Mouse (Mus musculus) layer of hippocampus, postnatal 14 days (tissue): ENCODE data around the gene Dbf4. TPM values are rescaled to one million over a fixed set of nuclear protein-coding genes. Genes with fewer than 3 reads are reported as not detected.
A peak's percentile ranks its signal among the peaks of the same experiment; 100 is the strongest.

Experiments used
- DNase-seq, 2 experiments: peaks; one replicate each; pipeline ENCODE4 v3.0.0; 2021 to 2022; ENCODE audit warnings: low spot score in 2 of 2, mixed read lengths in 1 of 2
- long read RNA-seq, 2 experiments: library from polyadenylated mRNA; stranded (forward); transcript quantifications; one replicate each; pipeline ENCODE4 v2.0.0; 2021
- total RNA-seq, 2 experiments: library from RNA; stranded (reverse); gene quantifications; 2 replicates each; pipeline ENCODE4 v1.2.3; 2021

Gene Dbf4
- 1 to 10 TPM; 2.9 to 4.1 TPM for total RNA-seq
- long read RNA-seq, experiment 1, partial matches to known transcripts, result 0 of 2 reads
- long read RNA-seq, experiment 1, other reads (novel, unspliced or antisense), result 1 of 2 reads
- long read RNA-seq, experiment 2, partial matches to known transcripts, result 0 of 3 reads
- long read RNA-seq, experiment 2, other reads (novel, unspliced or antisense), result 1 of 3 reads

DNA sequence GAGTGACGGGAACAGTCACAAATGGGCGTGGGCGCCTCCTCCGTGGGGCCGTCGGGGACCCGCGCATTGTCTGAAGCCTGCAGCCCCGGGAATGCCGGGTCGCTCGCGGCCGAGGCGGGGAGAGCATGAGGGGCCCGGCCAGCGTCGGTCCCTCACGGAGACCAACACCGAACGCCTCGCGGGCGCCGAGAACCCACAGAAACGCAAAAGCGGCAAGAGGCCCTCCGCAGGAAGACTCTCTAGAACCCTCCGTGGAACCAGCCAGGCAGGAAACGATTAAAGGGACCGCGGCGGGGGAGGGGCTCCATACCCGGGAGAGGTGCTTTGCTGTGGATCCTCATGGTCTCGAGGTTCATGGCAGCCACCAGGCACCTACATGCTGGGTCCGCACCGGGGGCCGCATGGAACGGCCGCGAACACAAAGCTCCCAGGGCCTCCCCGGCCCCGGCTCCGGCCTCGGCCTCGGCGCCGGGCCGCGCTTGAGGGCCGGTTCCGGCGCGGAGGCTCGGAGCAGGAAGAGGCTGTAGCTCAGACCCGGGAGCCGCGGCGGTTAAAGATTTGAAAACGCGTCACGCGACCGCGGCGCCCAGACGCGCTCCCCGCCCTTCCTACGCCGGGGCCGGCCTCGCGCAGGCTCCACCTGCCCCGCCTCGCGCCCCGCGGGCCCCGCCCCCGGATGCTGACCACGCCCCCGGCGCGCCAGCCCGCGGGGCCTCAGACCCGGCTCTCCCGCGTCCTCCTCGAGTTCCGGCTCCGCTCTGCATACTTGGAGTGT lies at the start of gene Dbf4, which contains the start of gene Slc25a40:
Dbf4 (minus strand) TSS at position 560 of the 775 bp plus-strand sequence.
Slc25a40 (plus strand) TSS at position 694 of the 775 bp plus-strand sequence.
- peak; percentile 84 to 90 for DNase-seq

- DNase-seq, result no peak
Measured at GRCm38 (mm10) chr5:8456561-8456960, 34.0 kb upstream of the Dbf4 start.

DNA sequence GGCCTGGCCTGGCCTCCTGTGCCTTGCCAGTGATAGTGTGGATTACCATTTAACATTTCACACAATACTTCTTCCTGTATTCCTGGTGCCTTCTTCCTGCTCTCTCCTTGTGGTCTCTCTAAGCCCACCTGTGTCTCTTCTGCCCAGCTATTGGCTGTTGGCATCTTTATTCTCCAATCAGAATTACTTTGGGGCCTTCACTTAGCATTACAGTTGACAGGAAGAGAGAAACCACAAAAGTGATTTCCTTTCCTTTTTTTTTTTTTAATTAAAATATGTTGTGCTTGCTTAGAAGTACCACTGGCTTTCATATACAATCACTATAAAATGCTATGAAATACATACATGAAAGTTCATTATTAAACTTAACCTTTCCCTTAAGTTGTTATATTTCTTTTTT lies 33.0 kb upstream of the Dbf4 start:
- no peak for DNase-seq

- DNase-seq, result no peak
Measured at GRCm38 (mm10) chr5:8439095-8439494, 16.6 kb upstream of the Dbf4 start.

DNA sequence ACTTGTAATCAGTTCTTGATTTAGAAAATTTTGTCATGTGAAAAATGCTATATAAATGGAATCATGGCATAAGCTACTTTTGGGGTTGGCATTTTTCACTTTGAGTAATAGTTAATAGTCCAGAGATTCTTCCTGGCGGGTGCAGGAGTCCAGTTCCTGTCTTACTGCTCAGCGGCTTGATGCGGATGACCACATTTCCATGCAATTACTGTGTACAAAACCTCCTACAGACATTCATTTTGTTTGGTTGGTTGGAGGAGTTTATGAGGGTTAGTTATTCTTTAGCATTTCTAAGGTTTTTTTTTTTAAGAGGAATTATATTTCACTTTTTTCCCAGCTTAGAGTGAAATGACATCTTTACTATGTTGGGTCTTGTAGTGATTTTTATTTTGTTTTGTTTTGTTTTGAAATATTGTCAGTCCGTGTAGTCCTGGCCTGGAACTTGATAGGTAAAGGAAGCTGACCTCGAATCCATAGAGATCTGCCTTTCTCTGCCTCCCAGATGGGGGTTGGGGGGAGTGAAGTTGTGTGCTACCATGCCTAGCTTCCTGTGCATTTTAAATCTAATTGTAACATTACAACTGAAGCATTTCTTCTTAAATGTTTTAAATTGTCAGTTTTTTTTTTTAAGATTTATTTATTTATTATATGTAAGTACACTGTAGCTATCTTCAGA lies 15.1 kb upstream of the Dbf4 start:
- DNase-seq, result no peak

GRCm38 (mm10) chr5:8425899-8426298 lies 3.4 kb upstream of the Dbf4 start:
- no peak for DNase-seq

- DNase-seq, result no peak
Measured at GRCm38 (mm10) chr5:8424116-8424515, 1.6 kb upstream of the Dbf4 start.

DNA sequence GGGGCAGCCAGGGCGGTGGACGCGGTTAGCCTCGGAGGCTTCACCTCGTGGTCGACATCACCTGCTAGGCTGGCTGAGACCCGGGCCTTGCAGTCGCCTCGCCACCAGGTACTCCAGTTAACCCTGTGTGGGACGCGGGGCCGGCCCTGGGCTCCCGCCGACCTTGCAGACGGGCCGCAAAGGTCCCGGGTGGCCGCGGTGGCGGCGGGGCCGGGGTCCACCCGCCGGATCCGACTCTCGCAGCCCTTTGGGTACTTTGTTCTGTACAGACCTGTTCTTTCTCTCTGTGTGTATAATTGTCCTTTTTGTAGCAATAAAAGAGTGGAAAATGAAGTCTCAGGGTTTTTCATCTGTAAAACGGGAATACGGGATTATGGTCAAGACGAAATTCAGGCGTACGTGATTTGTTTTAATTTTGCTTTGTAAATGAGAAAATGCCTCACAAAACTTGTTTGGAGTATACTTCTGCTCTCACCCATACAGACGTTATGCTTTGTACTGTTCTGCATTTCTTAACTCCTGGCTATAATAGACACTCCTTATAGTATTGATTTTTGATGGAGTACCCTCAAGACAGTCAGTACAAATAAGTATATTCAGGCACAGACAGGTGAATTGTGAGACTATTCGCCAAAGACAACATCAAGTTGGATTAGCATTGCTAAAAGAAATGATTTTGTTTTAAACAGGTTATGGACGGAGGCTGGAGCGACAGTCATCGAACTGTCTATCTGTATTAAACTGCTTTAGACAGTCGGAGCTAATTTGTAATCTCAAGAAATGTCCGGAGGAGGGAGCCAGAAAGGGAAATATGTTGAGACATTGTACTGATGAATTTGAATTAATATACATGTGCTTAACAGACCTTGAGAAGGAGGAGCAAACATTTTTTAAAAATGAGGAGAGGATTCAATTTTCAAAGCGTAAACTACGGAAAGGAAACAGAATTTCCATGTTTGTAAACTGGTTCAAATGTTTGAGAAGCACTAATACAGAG lies 714 bp upstream of the Dbf4 start:
- peak in 1 of 2 experiments; percentile 13 for DNase-seq

DNA sequence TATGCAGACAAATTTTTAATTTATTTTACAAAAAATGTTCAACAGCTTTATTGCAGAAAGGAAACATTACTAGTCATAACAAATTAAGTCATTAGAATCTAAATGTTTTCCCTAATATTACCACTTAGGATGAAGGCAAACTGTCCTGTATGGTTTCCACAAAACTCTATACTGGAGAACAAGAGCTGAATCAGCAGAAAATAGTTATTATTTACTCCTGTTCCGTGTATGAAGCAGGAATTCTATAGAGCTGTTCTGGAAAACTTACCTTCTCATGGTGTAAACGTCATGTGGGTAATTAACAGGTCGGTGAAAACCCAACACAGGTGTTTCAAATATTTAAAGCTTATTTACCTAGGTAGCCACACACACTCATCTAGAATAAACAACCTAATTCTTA lies 1.1 kb downstream of the Dbf4 start:
- no peak for DNase-seq

- DNase-seq, result no peak
Measured at GRCm38 (mm10) chr5:8417443-8417842, 5.1 kb downstream of the Dbf4 start.

GRCm38 (mm10) chr5:8416683-8417413 lies 5.7 kb downstream of the Dbf4 start:
- no peak for DNase-seq

- no peak for DNase-seq
Measured at GRCm38 (mm10) chr5:8408746-8409145, 13.8 kb downstream of the Dbf4 start.

DNA sequence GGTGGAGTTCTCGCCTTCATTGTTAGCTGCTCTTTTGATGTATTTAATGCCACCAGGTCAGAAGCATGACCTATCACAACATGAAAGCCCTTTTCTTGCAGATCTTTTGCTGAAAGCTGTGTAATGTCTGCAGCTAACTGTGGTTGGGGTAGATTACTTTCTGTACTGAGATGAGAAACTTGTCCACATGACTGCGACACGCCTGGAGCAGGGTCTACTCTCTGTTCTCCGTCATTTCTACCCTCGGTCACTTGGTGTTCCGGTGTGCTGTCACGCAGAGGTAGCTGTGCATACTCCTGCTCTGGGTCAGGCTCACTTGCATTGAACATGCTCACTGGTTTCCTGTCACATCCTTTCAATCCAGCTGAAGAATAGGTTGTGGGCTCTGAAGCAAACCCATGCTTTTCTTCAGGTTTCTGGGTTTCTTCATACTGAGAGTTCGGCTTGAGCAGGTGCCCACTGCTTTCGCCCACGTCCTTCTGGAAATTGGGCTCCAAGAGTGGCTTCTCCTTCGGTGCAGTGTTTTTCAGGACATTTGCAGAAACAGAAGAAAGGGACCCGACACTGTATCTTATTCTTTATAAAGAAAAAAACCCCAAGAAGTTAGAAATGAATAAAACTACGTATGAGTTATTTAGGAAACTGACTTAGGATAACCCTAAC lies 24.8 kb downstream of the Dbf4 start:
- DNase-seq, result no peak

- no peak for DNase-seq
Measured at GRCm38 (mm10) chr5:8393891-8394583, 28.5 kb downstream of the Dbf4 start.

- no peak for DNase-seq
Measured at GRCm38 (mm10) chr5:8374297-8374906, 48.1 kb downstream of the Dbf4 start.

DNA sequence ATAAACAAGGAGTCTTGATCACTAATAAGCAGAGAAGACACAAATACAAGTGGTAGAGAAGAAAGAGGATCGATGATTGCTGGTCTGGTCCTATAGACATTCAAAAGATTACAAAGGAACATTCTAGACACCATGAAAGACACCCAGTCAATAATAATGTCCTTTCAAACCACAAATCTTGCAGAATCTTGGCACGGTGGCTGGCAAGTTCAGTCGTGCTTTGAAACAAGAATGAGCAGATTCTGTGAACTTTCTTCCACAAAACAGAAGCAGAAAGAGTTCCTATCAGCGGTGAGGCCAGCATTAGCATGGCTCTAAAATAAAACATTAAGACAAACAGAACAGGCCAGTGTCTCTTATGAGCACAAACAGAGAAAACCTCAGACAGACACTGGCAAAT lies 49.1 kb downstream of the Dbf4 start:
- DNase-seq, result no peak

DNA sequence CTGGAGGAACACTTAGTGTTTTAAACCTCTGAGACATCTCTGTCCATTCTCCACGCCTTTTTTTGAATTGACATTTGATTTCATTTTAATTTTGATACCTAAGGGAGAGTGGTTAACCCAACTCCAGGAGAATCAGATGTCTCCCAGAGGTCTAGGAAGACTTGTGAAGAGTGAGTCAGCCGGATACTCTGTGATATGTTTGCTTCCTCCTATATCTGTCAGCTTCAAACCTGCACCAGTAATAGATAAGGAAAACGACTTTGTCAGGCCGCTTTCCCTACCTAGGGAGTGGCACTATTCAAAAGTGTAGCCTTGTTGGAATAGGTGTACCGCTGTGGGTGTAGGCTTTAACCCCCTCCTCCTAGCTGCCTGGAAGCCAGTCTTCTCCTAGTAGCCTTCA lies 53.7 kb downstream of the Dbf4 start:
- DNase-seq, result no peak

- no peak for DNase-seq
Measured at GRCm38 (mm10) chr5:8368328-8368692, 54.2 kb downstream of the Dbf4 start.
